Mouse (Mus musculus) activated CD4-positive, CD25-positive, alpha-beta regulatory T cell, adult 4 months (primary cell): Measurements from ENCODE around the gene Stx19. TPM values are rescaled to one million over a fixed set of nuclear protein-coding genes. Genes with fewer than 3 reads are reported as not detected.

Experiments
- ATAC-seq: one replicate; pipeline ENCODE4 v1.8.0; 2017
- polyA plus RNA-seq, 2 experiments: library from polyadenylated mRNA; unstranded; fragments of 100-300 nt; shearing (Covaris generic); gene quantifications; one replicate each; pipeline ENCODE4 v1.2.1; 2017

Stx19 gene
- 1 to 10 TPM in 1 of 2 experiments, under 1 TPM in 1; 0.65 to 1.0 TPM for polyA plus RNA-seq

DNA sequence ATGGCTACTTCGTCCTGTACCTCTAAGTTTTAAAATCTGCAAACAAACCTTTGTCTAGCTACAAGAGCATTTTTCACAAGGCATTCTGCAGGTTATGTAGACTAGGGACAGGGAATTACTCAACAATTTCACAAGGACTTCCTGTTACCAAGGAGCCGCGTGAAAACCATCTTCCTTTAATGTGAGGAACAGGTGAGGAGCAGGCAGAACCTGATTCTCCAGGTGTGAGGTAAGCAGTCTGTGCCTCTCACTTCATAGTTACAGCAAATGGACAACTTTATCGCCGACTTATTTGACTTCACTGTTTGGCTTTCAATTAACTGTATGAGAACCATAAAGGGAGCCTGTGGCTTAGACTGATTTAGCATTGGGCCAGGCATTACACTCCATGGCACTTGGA is at the start of gene Stx19:
Gene Stx19, plus strand, starts transcription at position 186 of the 400 bp plus-strand sequence.
- no peak for ATAC-seq

DNA sequence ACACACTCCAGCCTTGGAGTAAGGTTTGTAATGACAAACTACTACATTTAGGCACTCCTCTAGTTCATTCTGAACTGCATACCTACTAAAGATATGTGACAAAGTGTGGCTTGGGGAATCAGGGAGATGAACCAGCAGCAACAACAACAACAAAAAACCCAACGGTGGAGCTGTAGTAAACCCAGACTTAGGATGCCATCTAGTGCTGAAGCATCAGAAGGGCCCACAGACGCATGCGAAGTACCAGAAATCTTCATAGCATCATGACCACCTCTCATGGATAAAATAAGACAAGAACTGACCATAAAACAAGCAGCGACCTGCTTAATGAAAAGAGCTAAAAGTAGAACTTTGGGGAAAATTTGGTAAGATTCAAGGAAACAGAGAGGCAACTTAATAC is 41.0 kb upstream of the Stx19 start:
- ATAC-seq, result no peak

DNA sequence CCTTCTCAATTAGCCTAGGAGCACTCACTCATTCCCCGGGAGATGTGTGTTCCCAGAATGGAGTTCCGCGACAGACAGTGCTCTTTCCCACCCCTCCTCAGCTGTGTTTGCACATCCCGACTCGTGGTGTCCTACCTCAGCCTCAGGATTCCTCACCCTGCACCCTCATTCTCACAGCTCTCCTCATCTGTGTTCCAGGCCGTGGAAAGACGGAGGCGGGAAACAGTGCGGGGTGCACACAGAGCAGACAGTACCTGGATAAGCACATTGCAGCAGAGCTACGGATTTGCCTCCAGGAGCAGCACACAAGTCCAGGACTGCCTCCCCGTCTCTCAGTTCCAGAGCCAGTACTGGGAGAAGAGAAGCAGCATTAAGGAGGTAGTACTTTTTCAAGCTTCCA is 38.4 kb upstream of the Stx19 start:
- ATAC-seq, result no peak

DNA sequence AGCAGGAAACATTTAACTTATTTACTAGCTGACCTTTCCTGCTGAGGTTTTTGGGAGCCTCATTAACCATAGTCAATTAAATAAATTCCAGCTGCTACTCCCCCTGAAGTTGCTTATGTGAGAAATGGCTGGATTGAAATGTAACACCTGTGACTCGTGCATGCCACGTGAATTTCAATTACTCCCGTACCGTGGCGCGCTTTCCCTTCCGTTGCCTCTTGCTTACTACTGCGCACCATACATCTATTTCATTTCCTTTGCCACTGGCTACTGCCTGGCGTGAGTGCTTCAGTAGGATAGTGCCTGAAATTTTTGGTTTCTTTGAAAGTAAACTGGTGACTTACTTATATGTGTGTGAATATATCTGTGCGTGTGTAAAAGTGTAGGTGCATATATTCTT is 36.2 kb upstream of the Stx19 start:
- no peak for ATAC-seq

DNA sequence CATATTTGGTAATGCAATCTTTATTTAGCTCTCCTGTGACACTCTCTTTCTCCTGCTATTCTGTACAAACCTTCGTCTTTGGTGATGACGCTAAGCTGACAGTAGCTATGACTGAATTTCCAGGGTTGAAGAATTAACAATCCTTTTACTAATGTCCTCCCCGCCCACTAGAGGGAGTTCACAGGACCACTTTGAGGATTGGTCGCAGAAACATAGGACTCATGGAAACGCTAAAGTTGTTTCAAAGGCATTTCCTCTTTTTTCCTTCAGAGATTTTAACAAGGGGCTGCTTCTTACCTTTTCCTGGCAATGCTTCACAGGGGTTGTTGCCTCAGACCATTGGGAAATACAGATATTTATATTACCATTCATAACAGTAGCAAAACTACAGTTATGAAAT is 32.2 kb upstream of the Stx19 start:
- ATAC-seq, result no peak

DNA sequence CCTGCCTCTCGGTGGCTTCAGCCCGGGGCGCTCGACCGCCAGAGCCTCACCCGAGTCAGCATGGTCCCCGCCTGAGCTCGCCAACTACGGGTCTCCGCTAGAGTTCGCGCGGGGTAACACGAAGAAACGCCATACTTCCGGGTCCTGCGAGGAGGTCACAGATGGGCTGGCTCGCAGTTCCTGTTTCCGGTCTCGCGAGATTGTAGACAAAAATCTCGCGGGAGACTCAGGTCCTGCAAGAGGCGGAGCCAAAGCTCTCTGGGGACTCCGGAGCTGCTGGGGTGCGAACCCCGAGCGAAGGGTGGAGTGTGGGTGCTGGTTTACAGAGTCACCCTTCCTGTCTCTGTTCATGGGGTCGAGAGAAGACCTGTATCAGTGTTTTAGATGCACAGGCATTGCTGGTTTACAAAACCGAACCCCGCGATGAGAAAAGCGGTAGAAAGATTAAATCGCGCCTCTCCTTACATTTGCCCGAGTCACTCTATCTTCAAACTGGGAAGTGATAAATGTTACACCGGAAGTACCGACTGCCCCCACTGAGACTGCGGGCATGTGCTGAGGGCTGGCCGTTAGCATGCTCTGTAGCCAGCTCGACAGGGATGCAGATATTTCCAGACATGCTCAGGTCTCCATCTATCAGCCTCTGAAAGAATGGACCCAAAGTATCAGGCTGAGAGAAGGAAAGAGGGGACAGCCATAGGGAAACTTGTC is 27.7 kb upstream of the Stx19 start, which contains the start of gene Nsun3:
Gene Nsun3, minus strand, starts transcription at position 198 of the 711 bp plus-strand sequence.
- peak; percentile 99 for ATAC-seq

DNA sequence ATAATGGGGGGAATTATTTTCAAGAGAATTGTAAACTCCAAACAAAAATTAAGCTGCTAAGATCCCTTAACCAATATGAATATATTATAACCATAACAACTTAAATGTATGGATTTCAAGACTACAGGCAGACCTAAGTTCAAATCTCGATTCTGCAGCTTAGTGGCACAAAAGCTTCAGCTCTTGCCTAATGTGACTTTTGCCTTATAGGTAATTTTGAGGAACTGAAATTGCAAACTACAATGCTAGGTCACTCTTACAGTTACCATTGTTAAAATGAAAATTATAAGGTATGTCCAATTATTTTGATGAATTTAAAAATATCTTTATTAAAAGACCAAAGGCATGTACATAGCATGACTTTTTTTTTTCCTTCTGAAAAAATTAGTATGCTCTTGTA is 17.9 kb upstream of the Stx19 start:
- no peak for ATAC-seq

DNA sequence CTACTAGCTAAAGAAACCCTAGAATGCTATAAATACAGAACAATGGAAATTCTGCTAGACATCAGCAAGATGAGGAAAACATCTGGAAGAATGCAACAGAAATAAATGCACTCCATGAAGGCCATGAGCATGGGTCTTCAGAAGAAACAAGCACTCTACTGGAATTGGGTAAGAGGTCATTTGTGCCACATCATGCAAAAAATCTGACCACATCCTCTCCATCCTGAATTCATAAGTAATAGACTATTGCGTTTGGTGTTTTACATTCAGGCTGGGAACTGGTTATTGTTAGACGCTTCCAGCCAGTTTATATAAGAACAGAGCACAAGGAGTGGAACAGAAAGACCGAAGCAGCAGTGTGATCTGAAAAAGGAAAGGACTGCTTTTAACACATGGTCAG is 15.7 kb upstream of the Stx19 start:
- ATAC-seq, result no peak

DNA sequence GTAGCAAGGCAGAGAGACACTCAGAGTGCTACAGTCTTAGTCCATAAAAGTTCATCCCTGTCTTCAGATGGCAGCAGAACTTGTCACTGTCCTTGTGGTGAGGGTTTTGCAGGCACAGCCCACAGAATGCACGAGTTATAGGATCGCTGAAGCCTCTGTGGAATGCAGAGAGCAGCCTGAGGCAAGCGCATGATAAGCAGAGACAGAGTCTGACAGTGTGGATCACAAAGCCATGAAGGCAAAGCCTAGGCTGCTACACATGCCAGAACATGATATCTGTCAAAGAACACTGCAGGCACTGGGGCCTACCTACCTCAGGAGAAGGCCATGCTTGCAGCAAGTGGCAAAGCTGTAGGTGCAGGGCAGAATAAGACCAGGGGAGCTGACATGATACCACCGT is 15.1 kb upstream of the Stx19 start:
- ATAC-seq, result no peak

DNA sequence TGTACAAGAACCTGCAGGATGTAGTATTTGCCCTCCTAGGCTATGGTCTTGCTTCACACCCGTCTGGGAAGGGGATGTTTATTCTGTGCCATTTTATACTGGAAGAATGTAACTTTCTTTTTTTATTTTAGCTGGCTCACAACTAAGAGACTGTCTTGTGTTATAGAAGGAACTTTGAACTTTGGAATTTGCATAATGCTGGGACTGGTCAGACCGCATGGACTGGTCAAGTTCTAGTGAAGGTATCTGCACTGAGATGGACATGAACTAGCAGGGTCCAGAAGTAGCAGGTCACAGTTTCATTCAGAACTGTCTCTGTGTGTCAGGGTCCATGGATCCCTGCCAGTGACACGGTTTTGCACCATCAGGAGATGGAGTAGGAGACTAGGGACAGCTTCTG is 14.6 kb upstream of the Stx19 start:
- ATAC-seq, result no peak

DNA sequence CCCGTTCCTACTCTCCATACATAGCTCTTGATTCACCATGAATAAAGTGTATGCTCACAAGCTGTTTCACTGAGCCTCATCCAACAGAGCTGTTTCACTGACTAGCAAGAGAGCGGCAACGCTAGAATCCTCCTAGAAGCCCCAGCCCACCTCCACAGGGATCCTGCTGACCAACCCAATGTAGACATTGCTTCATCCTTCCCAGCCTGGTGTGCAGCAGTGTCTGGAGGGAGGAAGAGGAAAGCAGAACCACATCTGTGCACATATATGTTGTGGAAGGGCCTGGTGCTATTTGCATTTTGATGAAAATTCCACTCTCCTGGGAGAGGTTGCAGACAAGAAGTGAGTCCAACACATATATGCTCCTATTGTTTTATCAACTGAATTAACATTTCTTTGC is 9.9 kb upstream of the Stx19 start:
- ATAC-seq, result no peak

DNA sequence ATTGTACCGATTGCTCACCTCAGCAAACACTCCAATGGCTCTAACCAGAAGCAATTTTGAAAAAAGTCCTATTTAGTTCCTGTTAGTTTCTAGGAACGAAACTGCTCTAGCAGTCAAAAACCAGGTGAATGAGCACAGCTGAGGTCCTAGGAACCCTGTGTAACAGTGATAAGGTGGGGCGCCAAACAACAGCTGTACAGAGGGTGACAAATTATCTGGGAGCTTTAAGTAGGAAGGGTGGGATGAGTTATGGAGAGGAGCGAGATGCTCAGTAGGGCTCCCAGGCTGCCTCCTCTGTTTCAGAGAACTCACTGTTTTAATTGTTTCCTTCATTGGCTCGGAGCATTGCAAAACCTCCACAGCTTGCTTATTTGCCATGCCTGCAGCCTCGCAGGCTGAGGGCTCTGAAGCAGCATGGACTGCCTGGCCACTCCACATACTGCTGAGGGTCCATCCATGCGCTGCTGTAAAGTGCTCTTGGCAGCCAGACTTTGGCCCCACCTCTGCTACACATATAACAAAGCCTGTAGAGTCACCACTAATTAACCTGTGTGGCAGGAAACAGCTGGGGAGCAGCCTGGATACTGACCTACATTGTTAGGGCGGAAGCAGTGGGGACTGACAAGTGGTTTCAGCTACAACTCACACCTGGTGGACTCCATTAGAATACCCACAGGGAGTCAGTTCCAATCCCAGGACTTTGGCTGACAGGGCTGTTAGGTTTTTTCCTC is 7.1 kb upstream of the Stx19 start:
- peak; percentile 80 for ATAC-seq

DNA sequence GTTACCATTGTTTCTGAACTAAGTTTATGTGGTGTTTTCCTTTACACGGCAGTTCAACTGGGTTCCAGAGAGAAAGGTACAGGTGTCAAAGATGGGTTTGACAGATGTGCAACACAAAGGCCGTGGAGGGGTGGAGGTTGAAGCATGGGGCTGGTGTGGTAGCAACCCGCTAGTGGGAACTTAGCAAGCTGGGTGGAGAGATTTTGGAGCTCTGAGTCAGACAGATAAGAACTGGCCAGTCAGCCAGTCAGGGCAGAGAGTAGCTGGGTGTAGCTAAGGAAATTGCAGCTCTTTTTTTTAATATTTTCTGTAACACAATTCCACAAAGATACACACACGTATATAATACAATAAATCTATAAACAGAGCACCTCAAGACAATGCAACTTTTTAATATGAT is 3.6 kb upstream of the Stx19 start:
- no peak for ATAC-seq

DNA sequence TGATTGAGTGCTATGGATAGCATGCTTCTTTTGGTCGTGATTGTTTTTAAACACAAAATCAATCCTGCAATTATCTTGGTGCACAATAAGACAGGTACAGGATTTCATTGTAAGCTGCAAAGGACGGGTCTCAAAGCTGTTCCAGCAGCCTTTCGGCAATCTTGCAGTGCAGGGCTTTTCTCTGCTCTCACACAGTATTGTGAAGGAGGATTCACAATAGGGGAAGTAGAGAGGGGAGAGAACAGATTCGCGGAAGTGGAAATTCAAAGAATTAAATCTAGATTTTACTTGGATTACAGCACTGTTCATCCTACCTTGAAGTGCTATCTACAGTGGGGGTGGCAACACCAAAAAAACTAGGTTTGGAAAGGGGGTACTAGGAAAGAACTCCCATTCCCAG is 686 bp upstream of the Stx19 start:
- ATAC-seq, result no peak

DNA sequence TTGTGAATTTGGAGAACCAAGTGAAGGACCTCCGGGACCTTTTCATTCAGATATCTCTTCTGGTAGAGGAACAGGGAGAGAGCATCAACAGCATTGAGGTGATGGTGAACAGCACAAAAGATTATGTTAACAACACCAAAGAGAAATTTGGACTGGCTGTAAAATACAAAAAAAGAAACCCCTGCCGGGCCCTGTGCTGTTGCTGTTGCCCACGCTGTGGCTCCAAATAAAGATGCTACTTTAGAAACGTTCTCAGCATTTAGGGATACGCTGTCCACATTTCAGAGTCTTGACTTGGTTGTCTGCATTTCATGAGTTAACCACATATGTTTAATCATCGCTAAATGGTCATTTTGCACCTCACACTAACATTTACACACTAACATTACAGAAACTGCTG is 8.0 kb downstream of the Stx19 start:
- no peak for ATAC-seq

DNA sequence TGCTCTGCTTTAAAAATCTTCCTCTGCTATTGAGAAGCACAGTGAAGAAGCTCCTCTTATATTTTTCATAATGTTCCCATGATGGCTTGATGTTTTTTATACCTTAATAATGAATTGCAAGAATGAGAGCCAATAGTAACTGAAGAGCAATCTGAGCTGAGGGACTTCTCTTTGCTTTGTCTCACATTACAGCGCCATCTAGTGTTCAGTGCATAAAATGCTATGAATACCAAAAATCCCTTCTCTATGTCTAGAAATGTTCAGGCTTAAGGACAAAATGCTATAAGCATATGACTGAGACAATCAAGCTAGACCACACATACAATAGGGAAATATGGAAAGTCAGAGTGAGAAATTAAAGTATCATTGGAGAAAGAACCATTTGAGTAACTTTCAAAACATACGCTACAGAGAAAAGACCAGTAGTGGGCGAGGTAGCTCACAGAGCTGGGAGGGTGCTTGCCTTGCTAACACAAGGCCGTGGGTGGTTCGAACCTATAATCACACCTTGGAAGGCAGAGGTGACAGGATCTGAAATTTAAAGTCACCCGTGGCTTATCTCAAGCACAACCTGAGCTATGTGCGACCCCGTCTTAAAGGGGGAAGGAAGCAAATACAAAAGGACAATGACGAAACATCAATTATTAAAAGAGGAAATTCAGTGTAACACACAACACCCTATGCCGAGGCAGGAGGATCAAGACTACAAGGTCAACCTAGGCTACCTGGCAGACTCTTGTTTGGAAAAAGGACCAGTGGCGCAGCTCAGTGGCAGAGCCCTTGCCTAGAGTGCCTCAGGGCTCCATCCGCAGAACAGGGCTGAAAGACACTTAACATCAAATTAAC is 11.9 kb downstream of the Stx19 start:
- ATAC-seq, result peak; percentile 86

DNA sequence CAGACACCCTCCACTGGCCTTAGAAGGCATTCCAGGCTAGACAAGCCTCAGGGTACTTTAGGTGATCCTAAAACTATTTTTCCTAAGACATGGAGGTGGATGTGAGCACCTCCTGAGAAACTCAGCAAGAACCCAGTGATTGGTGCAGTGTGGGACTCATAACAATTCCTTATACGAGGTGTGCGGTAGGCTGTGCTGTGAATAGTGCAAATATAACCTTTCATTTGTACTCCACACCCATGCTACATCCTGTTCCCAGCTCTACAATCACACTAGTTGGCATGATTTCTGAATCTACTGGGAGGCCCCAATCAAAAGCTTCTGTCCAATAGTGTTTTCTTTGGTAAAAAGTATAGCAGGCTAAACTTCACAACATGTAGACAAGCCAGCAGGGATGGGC is 17.6 kb downstream of the Stx19 start:
- ATAC-seq, result peak; percentile 20

DNA sequence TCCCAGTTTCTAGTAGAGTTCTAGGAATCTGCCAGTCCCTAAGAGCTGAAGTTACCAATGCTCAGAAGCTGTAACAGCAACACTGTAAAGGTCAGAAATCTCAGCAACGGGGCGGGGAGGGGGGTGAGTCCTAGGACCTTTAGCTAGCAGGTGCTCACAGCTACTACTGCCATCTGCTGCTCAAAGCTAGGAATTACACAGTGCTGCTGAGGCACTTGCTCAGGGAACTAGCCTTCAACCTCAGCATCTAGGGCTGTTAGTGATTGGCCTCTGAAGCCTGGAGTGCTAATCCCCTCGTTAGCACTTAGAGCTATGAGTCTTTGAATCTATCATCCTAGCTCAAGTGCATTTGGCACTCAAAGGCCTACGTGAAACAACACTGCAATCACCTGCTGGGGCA is 18.0 kb downstream of the Stx19 start:
- ATAC-seq, result peak; percentile 83

DNA sequence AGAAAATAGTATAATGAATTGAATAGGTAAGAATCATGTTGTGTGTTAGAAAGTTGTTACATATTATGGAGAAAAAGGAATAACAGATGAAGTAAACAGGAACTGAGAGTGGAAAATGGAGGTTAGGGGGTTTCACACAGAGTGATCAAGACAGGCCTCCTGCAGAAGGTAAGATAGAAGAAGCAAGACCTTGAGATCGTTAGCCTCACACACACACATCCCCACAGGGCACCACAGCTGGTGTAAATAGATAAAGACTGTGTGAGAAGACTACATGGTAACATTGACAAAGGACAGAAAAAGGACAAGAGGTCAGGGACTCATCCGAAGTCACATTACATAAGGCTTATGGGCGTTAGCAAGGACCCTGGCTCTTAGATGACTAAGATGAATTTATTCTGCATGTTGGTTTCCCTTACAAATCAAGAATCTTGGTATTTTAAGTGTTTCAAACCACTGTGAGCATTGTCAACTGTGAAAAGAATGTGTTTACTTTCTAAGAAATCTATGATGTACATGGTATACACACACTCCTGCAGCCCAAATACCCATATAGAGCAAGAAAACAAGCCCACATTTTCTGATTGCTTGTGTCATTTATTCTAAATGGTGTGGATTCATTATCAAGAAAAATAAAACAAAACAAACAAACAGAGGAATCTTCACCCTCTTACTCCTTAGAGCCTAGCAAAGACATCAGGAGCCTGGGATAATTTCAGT is 19.7 kb downstream of the Stx19 start:
- peak; percentile 35 for ATAC-seq

DNA sequence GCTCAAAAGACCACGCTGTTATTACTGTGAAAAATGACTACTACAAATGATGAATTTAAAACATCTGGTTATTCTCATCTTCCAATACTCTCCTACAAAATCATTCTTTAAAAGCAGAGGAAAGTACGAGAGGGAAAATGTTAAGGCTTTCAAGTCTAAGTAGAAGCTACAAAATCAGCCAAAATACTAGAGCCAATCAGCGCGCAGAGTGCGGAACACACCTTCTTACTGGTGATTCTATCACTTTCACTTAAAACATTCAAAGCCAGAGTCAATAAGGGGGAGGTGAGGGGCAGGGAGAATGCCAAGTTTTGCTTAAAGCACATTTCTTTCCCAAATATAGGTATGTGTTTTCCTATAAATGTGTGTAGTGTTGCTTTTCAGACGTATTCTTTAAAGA is 30.9 kb downstream of the Stx19 start:
- ATAC-seq, result no peak

DNA sequence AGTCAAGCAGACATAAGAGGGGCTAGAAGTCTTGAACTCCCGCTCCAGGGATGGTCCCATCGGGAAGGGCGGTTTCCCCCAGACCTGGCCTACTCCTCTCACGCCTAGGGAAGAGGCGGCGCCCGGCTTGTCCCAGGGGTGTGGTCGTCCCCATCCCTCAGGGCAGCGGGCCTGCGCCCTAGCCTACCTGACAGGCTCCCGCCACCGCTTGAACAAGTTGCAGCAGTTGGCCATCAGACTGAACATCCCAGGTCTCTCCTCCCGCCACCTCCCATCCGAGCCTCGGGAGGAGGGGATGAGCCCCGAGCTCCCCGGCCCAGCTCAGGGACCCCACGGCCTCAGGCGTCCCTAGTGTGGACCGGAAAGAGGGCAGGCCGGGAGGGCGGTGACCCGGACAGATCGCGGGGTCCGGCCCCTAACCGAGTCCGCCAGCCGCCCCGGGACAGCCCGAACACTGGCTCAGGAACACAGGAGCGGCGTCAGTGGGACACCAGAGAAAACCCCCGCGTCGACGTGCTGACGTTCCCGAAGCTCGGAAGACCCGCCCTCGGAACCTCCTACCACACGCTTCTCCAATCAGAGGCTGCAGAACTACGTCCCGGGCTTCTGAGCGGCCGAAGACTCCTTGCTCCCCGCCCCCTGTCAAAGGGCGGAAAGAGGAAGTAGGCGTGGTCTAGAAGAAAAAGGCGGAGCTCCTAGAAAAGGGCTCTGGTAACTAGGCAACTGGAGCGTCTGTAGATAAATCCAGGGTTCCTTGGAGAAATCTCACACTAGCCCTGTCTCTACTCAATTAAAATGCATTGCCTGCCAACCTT is 32.2 kb downstream of the Stx19 start, which contains the start of gene Arl13b:
Gene Arl13b, minus strand, starts transcription at position 543 of the 815 bp plus-strand sequence.
- ATAC-seq, result peak; percentile 99
